Mouse (Mus musculus) C2C12 (cell line): ENCODE results near the gene Olah.

ENCODE experiments used
- CTCF ChIP-seq: IDR thresholded peaks from one replicate; pipeline ENCODE4 v1.5.1; 2011; ENCODE audit not compliant: control insufficient read depth, insufficient read depth, insufficient read length
- FOSL1 ChIP-seq: IDR thresholded peaks from one replicate; pipeline ENCODE4 v1.8.0; 2011; ENCODE audit warnings: mild to moderate bottlenecking, low read length; ENCODE audit not compliant: poor library complexity, insufficient read depth, severe bottlenecking
- MYOD1 ChIP-seq: IDR thresholded peaks from one replicate; pipeline ENCODE4 v1.6.1; 2011; ENCODE audit warnings: low read depth; ENCODE audit not compliant: control insufficient read depth, insufficient read length
- MYOG ChIP-seq: IDR thresholded peaks from one replicate; pipeline ENCODE4 v1.6.1; 2011; ENCODE audit not compliant: control insufficient read depth, insufficient read length; ENCODE audit errors: extremely low read depth
- USF1 ChIP-seq: IDR thresholded peaks from one replicate; pipeline ENCODE4 v1.6.1; 2011; ENCODE audit warnings: low read depth, mild to moderate bottlenecking, control low read depth, moderate library complexity

- TF ChIP-seq MYOD1 = no peak
- no peak for TF ChIP-seq CTCF
- no peak for TF ChIP-seq FOSL1
- no peak for TF ChIP-seq MYOG
- TF ChIP-seq USF1 = no peak
Observed at GRCm38 (mm10) chr2:3361067-3361466, 35.9 kb downstream of the Olah start.
